17 mouse cellular contexts compared by ENCODE assay signal in genomic region chr2:109884507-109884906, GRCm38 (mm10). TPM values are rescaled to one million over a fixed set of nuclear protein-coding genes. Genes with fewer than 3 reads are reported as not detected.
DNase-seq lines count a peak whose midpoint lies in the region; ATAC-seq and TF ChIP-seq lines count a peak whose summit lies in the region.
"Had no signal": no experiment of that assay in that cellular context is flagged by ENCODE, and none has a peak within 500 bp of the region (broad histone marks: within the 10 kb centered on the region; RNA-seq: fewer than 3 reads in every experiment).

No protein-coding gene starts in this region.

- ATAC-seq in forebrain, embryonic 15.5 days (replicated peaks): peak; percentile 78
- no peak for ATAC-seq in forebrain, embryonic 11.5 days (replicated peaks; ENCODE audit: low FRiP score)
- no peak for ATAC-seq in hindbrain, postnatal 0 days
- no peak for ATAC-seq in hindbrain, embryonic 13.5 days (ENCODE audit: low FRiP score)

- intact Hi-C loops in heart, postnatal 14 days (cut with DNase I): loop anchor here (10.0 kb wide), 1 partner anchor 190 kb away; no protein-coding TSS in a partner anchor

- H3K9ac ChIP-seq in forebrain, embryonic 15.5 days (replicated peaks): no peak overlapping the region
- no peak overlapping the region for H3K9ac ChIP-seq in forebrain, embryonic 11.5 days (ENCODE audit: low read length)
- no peak overlapping the region for H3K9ac ChIP-seq in hindbrain, postnatal 0 days (replicated peaks; ENCODE audit: low read length)
- H3K9ac ChIP-seq in hindbrain, embryonic 13.5 days: no peak overlapping the region
- H3K9ac ChIP-seq: embryonic facial prominence, embryonic 13.5 days; kidney, embryonic 15.5 days; liver, embryonic 15.5 days had no signal

- no peak for DNase-seq in forebrain, embryonic 11.5 days (ENCODE audit: low spot score)
- peak; percentile 26 for DNase-seq in hindbrain, postnatal 0 days (ENCODE audit: low spot score)
- peak; percentile 83 to 86 for DNase-seq in cerebellum, postnatal 10 days
- DNase-seq in heart, postnatal 14 days: peak; percentile 27 to 40
- DNase-seq in right cerebral cortex, postnatal 4 days: no peak
- DNase-seq in natural killer cell, adult 2 months (ENCODE audit: low spot score in 2 of 2): no peak
- DNase-seq: adrenal gland, postnatal 14 days; lung, postnatal 14 days; thymus, adult 2 months had no signal

- no peak overlapping the region for H3K4me3 ChIP-seq in forebrain, embryonic 15.5 days
- no peak overlapping the region for H3K4me3 ChIP-seq in forebrain, embryonic 11.5 days (ENCODE audit: low read depth, low read length)
- no peak overlapping the region for H3K4me3 ChIP-seq in hindbrain, postnatal 0 days (ENCODE audit: low read length)
- H3K4me3 ChIP-seq in hindbrain, embryonic 13.5 days: no peak overlapping the region
- H3K4me3 ChIP-seq: embryonic facial prominence, embryonic 13.5 days; kidney, embryonic 15.5 days; limb, embryonic 10.5 days; liver, embryonic 15.5 days; midbrain, embryonic 10.5 days; myocyte had no signal

- no peak overlapping the region for H3K4me2 ChIP-seq in forebrain, embryonic 15.5 days (replicated peaks)
- no peak overlapping the region for H3K4me2 ChIP-seq in forebrain, embryonic 11.5 days (ENCODE audit: low read depth, low read length, severe bottlenecking)
- no peak overlapping the region for H3K4me2 ChIP-seq in hindbrain, postnatal 0 days (ENCODE audit: low read depth, low read length)
- H3K4me2 ChIP-seq in hindbrain, embryonic 13.5 days: no peak overlapping the region
- H3K4me2 ChIP-seq: embryonic facial prominence, embryonic 13.5 days; kidney, embryonic 15.5 days; liver, embryonic 15.5 days had no signal

- H3K27ac ChIP-seq in forebrain, embryonic 15.5 days (replicated peaks): no peak overlapping the region
- H3K27ac ChIP-seq in forebrain, embryonic 11.5 days (ENCODE audit: low read depth, low read length): no peak overlapping the region
- H3K27ac ChIP-seq in hindbrain, postnatal 0 days: no peak overlapping the region
- no peak overlapping the region for H3K27ac ChIP-seq in hindbrain, embryonic 13.5 days
- H3K27ac ChIP-seq: embryonic facial prominence, embryonic 13.5 days; kidney, embryonic 15.5 days; limb, embryonic 10.5 days; liver, embryonic 15.5 days; midbrain, embryonic 10.5 days had no signal

- H3K27me3 ChIP-seq in forebrain, embryonic 15.5 days: no peaks in the 10 kb centered on the region
- H3K27me3 ChIP-seq in forebrain, embryonic 11.5 days (ENCODE audit: control insufficient read depth, insufficient read depth, low read length): no peaks in the 10 kb centered on the region
- no peaks in the 10 kb centered on the region for H3K27me3 ChIP-seq in hindbrain, postnatal 0 days (ENCODE audit: insufficient read depth, low read length)
- 0 out of 2 replicates have a peak, but pooled peaks cover 4% of the 10 kb centered on the region for H3K27me3 ChIP-seq in hindbrain, embryonic 13.5 days
- H3K27me3 ChIP-seq: embryonic facial prominence, embryonic 13.5 days had no signal

- no peak for TF ChIP-seq CTCF in hindbrain, postnatal 0 days (IDR thresholded peaks at IDR 0.05; ENCODE audit: low read depth)

- H3K36me3 ChIP-seq in forebrain, embryonic 15.5 days: no peaks in the 10 kb centered on the region
- no peaks in the 10 kb centered on the region for H3K36me3 ChIP-seq in forebrain, embryonic 11.5 days (ENCODE audit: control insufficient read depth, insufficient read depth, low read length)
- no peaks in the 10 kb centered on the region for H3K36me3 ChIP-seq in hindbrain, postnatal 0 days (ENCODE audit: insufficient read depth, low read length)
- H3K36me3 ChIP-seq in hindbrain, embryonic 13.5 days: no peaks in the 10 kb centered on the region
- H3K36me3 ChIP-seq: embryonic facial prominence, embryonic 13.5 days; kidney, embryonic 15.5 days; limb, embryonic 10.5 days; liver, embryonic 15.5 days; midbrain, embryonic 10.5 days had no signal

- WGBS in forebrain, embryonic 15.5 days: 40% methylated on average over 4 of the region's 4 CpGs
- 73% methylated on average over 4 of the region's 4 CpGs for whole genome bisulfite sequencing in forebrain, embryonic 11.5 days
- WGBS in hindbrain, postnatal 0 days: 49% methylated on average over 4 of the region's 4 CpGs
- 70% methylated on average over 4 of the region's 4 CpGs for WGBS in hindbrain, embryonic 13.5 days

- 0 out of 2 replicates have a peak, but pooled peaks cover 7% of the 10 kb centered on the region for H3K4me1 ChIP-seq in forebrain, embryonic 15.5 days
- H3K4me1 ChIP-seq in forebrain, embryonic 11.5 days (replicated peaks; ENCODE audit: control insufficient read depth, insufficient read depth, low read length): no peaks in the 10 kb centered on the region
- no peaks in the 10 kb centered on the region for H3K4me1 ChIP-seq in hindbrain, postnatal 0 days (ENCODE audit: insufficient read depth, low read length)
- H3K4me1 ChIP-seq in hindbrain, embryonic 13.5 days (replicated peaks): no peaks in the 10 kb centered on the region
- H3K4me1 ChIP-seq: embryonic facial prominence, embryonic 13.5 days; kidney, embryonic 15.5 days; limb, embryonic 10.5 days; liver, embryonic 15.5 days; midbrain, embryonic 10.5 days had no signal

- H3K9me3 ChIP-seq in forebrain, embryonic 15.5 days: no peaks in the 10 kb centered on the region
- no peaks in the 10 kb centered on the region for H3K9me3 ChIP-seq in forebrain, embryonic 11.5 days (ENCODE audit: control insufficient read depth, low read length)
- H3K9me3 ChIP-seq in hindbrain, postnatal 0 days (ENCODE audit: low read length): no peaks in the 10 kb centered on the region
- H3K9me3 ChIP-seq in hindbrain, embryonic 13.5 days: no peaks in the 10 kb centered on the region
- H3K9me3 ChIP-seq: embryonic facial prominence, embryonic 13.5 days; kidney, embryonic 15.5 days; limb, embryonic 10.5 days; liver, embryonic 15.5 days had no signal

RNA-seq across cellular contexts. Expression of gene Lin7c, which starts 6.1 kb away (rescaled TPM):
- 169 and 184 TPM in 2 replicates for polyA plus RNA-seq in forebrain, embryonic 15.5 days (2015; fragmentation: Nextera tagmentation; extraction: Ambion mirVana)
- polyA plus RNA-seq in forebrain, embryonic 11.5 days (2014; fragmentation: Nextera tagmentation; extraction: Ambion mirVana): 118 and 126 TPM in 2 replicates
- total RNA-seq in hindbrain, postnatal 0 days (2014; rRNA removed): 147 and 171 TPM in 2 replicates
- polyA plus RNA-seq in hindbrain, postnatal 0 days (2015; fragmentation: Nextera tagmentation; extraction: Ambion mirVana): 153 and 158 TPM in 2 replicates
- 176 and 180 TPM in 2 replicates for polyA plus RNA-seq in hindbrain, embryonic 13.5 days (2015; fragmentation: Nextera tagmentation; extraction: Ambion mirVana)
- 10 to 100 TPM; 45.2 to 46.4 TPM for total RNA-seq in heart, postnatal 14 days (2021)

RNA-seq across cellular contexts. Expression of gene Lgr4, which starts 32.9 kb away (rescaled TPM):
- 2.8 and 3.0 TPM in 2 replicates for polyA plus RNA-seq in forebrain, embryonic 15.5 days (2015; fragmentation: Nextera tagmentation; extraction: Ambion mirVana)
- 8.6 TPM in 2 replicates for polyA plus RNA-seq in forebrain, embryonic 11.5 days (2014; fragmentation: Nextera tagmentation; extraction: Ambion mirVana)
- total RNA-seq in hindbrain, postnatal 0 days (2014; rRNA removed): 27.9 and 28.2 TPM in 2 replicates
- 9.0 and 9.8 TPM in 2 replicates for polyA plus RNA-seq in hindbrain, postnatal 0 days (2015; fragmentation: Nextera tagmentation; extraction: Ambion mirVana)
- polyA plus RNA-seq in hindbrain, embryonic 13.5 days (2015; fragmentation: Nextera tagmentation; extraction: Ambion mirVana): 9.5 and 10.5 TPM in 2 replicates
- total RNA-seq in heart, postnatal 14 days (2021): 10 to 100 TPM; 28.0 to 29.2 TPM

Comparison
In these comparisons a context has a peak if more than half of its experiments do, and no peak if none do; other contexts are left out.
1. DNase-seq: peak in hindbrain, postnatal 0 days (single experiment), cerebellum, postnatal 10 days (2 of 2) and heart, postnatal 14 days (2 of 2); none in forebrain, embryonic 11.5 days (single experiment), right cerebral cortex, postnatal 4 days (single experiment) and natural killer cell, adult 2 months (0 of 2).